Mouse (Mus musculus): ENCODE data around the gene Rtl6. TPM values are rescaled to one million over a fixed set of nuclear protein-coding genes. Genes with fewer than 3 reads are reported as not detected.

The Rtl6 gene
- 10 to 100 TPM; 61.7 to 63.5 TPM for total RNA-seq (2021)

DNA sequence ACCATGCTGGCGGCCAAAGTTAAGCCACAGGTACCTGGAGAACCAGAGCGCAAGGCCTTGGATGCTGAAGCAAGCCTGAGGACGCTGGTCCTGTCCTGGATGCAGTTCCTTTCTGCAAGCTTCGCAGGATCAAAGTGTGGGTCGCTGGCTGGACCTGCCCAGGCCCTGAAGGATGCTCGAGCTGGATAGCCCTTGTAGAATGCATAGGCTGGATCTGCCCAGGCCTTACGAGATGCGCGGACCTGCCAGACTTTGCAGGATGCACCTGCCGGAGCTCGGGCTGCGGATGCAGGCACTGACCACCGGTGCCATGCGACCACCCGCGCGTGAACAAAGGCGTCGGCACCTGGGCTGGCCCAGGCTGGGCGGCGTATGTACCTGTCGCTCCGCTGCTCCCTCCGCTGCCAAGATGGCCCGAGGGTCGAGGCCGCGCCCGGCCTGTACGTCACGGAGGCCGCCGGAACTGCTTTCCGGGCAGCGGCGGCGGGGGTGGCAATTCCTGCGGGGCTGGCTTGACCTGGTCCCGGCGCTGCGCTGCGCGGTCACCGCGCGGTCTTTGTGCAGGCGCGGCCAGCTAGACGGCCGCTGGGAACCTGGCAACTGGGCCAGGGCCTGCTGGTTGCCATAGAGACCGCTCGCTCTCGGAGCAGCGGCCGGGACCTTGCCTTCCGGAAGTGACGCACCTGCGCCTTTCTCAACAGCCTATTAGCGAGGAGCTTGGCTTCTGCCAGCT lies at the start of gene Rtl6:
Rtl6 (minus strand) TSS at position 635 of the 733 bp plus-strand sequence.
- peak; percentile 74 to 79 for DNase-seq (ENCODE audit: extremely low spot score in 1 of 2, low spot score in 1 of 2)

GRCm38 (mm10) chr15:84603267-84603963 lies 45.8 kb upstream of the Rtl6 start:
- DNase-seq (ENCODE audit: extremely low spot score in 1 of 2, low spot score in 1 of 2), result no peak

GRCm38 (mm10) chr15:84600977-84601595 lies 43.5 kb upstream of the Rtl6 start:
- no peak for DNase-seq (ENCODE audit: extremely low spot score in 1 of 2, low spot score in 1 of 2)

GRCm38 (mm10) chr15:84598911-84599310 lies 41.3 kb upstream of the Rtl6 start:
- DNase-seq (ENCODE audit: extremely low spot score in 1 of 2, low spot score in 1 of 2), result no peak

- no peak for DNase-seq (ENCODE audit: extremely low spot score in 1 of 2, low spot score in 1 of 2)
Observed at GRCm38 (mm10) chr15:84597816-84598215, 40.2 kb upstream of the Rtl6 start.

- DNase-seq (ENCODE audit: extremely low spot score in 1 of 2, low spot score in 1 of 2), result peak in 1 of 2 experiments; percentile 26
Observed at GRCm38 (mm10) chr15:84597021-84597420, 39.4 kb upstream of the Rtl6 start.

- DNase-seq (ENCODE audit: extremely low spot score in 1 of 2, low spot score in 1 of 2), result no peak
Observed at GRCm38 (mm10) chr15:84595241-84595945, 37.8 kb upstream of the Rtl6 start.

DNA sequence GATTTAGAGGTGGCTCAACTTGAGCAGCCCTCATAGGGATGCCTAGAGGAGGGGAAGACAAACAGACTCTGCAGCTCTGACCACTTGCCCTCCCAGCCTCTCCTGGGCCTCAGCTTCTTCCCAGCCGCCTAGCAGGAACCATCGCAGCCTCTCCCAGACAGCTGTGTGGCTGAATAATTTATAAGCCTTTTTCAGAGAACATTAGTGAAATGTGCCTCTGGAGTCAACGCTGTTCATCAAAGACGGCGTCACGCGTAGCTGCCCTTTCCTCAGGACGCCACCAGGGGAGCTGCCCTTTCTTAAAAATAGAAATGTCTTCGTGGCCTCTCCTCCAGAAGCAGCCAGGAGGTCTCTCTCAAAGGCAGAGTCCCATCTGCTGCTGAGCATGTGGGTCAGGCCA lies 35.9 kb upstream of the Rtl6 start:
- DNase-seq (ENCODE audit: extremely low spot score in 1 of 2, low spot score in 1 of 2), result no peak

- DNase-seq (ENCODE audit: extremely low spot score in 1 of 2, low spot score in 1 of 2), result no peak
Observed at GRCm38 (mm10) chr15:84592240-84592639, 34.6 kb upstream of the Rtl6 start.

DNA sequence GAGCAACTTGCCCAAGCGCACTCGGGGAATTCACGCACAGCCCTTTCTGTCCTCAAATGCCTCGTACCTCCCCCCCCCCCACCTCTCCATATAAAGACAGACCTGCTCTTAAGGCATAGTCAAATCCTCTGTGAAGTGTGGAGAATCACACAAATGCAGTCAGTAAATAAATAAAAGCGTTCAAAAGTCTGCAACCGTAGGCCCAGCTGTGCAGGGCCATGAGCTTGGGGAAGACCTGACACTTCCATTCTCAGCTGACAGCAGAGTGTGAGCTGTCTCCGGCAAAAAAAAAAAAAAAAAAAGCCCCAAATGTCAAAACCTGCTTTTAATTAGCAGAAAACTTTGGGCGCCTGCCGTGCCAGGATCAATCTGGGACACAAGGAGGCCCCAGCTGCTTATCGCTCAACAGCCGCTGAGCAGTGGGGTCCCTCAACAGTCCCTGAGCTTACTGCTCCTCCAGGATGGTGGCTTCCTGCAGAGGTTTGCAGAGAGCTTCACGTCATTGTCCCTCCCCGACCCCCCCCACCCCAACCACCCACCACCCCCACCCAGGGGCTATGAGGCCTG lies 34.0 kb upstream of the Rtl6 start:
- no peak for DNase-seq (ENCODE audit: extremely low spot score in 1 of 2, low spot score in 1 of 2)

- no peak for DNase-seq (ENCODE audit: extremely low spot score in 1 of 2, low spot score in 1 of 2)
Observed at GRCm38 (mm10) chr15:84588371-84588821, 30.8 kb upstream of the Rtl6 start.

GRCm38 (mm10) chr15:84578607-84579006 lies 21.0 kb upstream of the Rtl6 start:
- no peak for DNase-seq (ENCODE audit: extremely low spot score in 1 of 2, low spot score in 1 of 2)

GRCm38 (mm10) chr15:84577019-84577418 lies 19.4 kb upstream of the Rtl6 start:
- no peak for DNase-seq (ENCODE audit: extremely low spot score in 1 of 2, low spot score in 1 of 2)

DNA sequence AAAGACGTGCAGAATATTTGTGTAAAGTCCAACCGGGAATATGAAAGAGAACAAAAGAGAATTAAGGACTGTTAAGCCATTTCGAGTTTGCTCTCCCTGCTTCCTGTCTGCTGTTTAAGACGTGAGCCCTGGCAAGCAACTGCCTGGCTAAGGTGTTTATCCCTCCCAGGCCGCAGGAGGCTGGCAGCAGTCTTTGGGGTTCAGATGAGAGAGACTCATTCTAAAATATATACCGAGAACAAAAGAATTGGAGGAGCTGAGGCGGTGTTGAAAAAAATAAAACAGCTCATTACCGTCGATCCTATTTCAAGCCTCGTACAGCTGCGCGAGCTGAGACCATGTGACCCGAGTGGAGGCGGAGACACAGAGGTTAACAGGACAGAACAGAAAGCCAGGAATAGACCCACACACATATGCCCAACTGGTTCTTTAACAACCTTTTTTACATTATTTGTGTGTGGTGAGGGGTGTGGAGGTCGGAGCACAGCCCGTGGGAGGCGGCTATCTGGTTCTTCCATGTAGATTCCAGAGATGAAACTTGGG lies 9.0 kb upstream of the Rtl6 start:
- DNase-seq (ENCODE audit: extremely low spot score in 1 of 2, low spot score in 1 of 2), result no peak

DNA sequence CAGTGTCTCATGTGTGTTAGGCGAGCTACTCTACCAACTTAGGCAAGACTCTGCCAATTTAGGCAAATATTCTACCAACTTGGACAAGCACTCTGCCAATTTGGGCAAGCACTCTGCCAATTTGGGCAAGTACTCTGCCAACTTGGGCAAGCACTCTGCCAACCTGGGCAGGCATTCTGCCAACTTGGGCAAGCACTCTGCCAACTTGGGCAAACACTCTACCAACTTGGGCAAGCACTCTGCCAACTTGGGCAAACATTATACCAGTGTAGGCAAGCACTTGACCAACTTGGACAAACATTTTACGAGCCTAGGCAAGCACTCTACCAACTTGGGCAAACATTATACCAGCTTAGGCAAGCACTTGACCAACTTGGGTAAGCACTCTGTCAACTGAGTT lies 3.9 kb upstream of the Rtl6 start:
- no peak for DNase-seq (ENCODE audit: extremely low spot score in 1 of 2, low spot score in 1 of 2)

DNA sequence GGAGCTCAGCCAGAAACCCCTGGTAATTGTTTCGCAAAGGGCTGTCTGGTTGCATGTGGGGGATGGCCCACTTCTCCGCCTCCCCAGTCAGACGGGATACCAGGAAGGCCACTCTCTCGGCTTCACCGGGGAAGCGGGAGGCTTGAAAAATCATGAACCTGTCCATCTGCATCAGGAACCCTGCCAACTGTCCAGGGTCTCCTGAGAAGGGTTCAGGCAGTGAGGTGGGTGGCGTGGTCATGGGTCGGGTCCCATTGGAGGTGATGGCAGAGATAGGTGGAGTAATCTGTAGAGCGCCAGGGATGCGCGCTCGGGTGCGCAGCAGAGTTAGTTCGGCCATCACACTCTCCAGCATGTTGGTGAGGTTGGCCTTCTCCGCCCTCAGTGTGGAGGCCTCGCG lies 949 bp downstream of the Rtl6 start:
- no peak for DNase-seq (ENCODE audit: extremely low spot score in 1 of 2, low spot score in 1 of 2)

DNA sequence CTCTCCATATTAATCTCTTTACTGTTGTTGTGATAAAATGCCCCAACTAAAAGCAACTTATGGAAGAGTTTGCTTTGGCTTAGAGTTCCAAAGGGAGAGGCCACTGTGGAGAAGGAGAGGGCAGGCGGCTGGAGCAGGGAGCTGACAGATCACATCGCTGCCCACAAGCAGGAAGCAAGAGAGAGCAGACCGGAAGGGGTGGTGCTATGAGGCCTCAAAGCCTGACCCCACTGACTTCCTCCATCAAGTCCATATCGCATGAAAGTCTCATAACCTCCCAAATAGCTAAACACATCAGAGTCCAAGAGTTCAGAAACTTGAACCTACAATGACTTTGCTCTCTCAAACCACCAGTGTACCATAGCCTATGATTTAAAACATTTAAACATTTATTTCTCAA lies 6.6 kb downstream of the Rtl6 start:
- no peak for DNase-seq (ENCODE audit: extremely low spot score in 1 of 2, low spot score in 1 of 2)

- no peak for DNase-seq (ENCODE audit: extremely low spot score in 1 of 2, low spot score in 1 of 2)
Observed at GRCm38 (mm10) chr15:84549291-84549797, 8.3 kb downstream of the Rtl6 start.

- DNase-seq (ENCODE audit: extremely low spot score in 1 of 2, low spot score in 1 of 2), result no peak
Observed at GRCm38 (mm10) chr15:84546028-84546427, 11.6 kb downstream of the Rtl6 start.

DNA sequence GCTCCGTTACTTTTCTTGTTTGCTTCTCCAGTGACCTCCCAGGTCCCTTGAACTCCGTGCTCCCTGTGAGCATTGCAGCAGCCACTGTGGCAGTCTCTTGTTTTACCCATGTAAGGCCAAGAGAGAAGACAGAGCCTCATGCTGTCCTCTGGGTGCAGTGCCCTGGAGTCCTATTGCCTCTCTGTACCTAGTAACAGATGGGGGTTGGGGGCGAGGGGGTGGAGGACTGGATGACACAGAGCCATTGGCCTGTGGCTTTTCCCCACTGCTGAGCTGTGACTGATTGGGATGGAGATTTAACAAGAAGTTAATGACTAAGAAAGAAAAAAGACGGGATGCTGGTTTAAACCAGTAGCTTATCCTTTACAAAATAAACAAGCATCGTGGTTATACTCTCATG lies 16.4 kb downstream of the Rtl6 start:
- no peak for DNase-seq (ENCODE audit: extremely low spot score in 1 of 2, low spot score in 1 of 2)

Data from layer of hippocampus, postnatal 25 days (tissue).